Mouse (Mus musculus): ENCODE data around the gene Pacsin1.

- TF ChIP-seq POLR2A (IDR thresholded peaks at IDR 0.05; ENCODE audit: control insufficient read depth, extremely low read depth, insufficient read depth, low read length, poor library complexity) (no peak), CTCF (IDR thresholded peaks at IDR 0.05; ENCODE audit: borderline replicate concordance, control insufficient read depth, extremely low read depth, insufficient read depth, low read length, poor library complexity) (no peak)
Measured at GRCm38 (mm10) chr17:27705661-27706060, 50.4 kb downstream of the Pacsin1 start.

All from thymus, adult 2 months (tissue).